Mouse (Mus musculus) cerebellum, adult 9-11 months (tissue): ENCODE measurements around the gene Tpte.
A peak's percentile ranks its signal among the peaks of the same experiment; 100 is the strongest.

Source experiments
- DNase-seq: peaks from one replicate; pipeline ENCODE4 v3.0.0; 2022

Gene Tpte

GRCm38 (mm10) chr8:22380934-22381333 is 97.7 kb downstream of the Tpte start:
- DNase-seq: no peak

- no peak for DNase-seq
Measured at GRCm38 (mm10) chr8:22382824-22383595, 99.8 kb downstream of the Tpte start.

- no peak for DNase-seq
Measured at GRCm38 (mm10) chr8:22385158-22385557, 101.9 kb downstream of the Tpte start.

- no peak for DNase-seq
Measured at GRCm38 (mm10) chr8:22389874-22390273, 106.6 kb downstream of the Tpte start.

GRCm38 (mm10) chr8:22390766-22391463 is 107.7 kb downstream of the Tpte start:
- DNase-seq: no peak

GRCm38 (mm10) chr8:22394471-22394870 is 111.2 kb downstream of the Tpte start:
- DNase-seq: peak; percentile 15

- DNase-seq: peak; percentile 61
Measured at GRCm38 (mm10) chr8:22395256-22395655, 112.0 kb downstream of the Tpte start.

- DNase-seq: no peak
Measured at GRCm38 (mm10) chr8:22397811-22398141, 114.5 kb downstream of the Tpte start.

- DNase-seq: peak; percentile 90
Measured at GRCm38 (mm10) chr8:22398142-22398951, 115.1 kb downstream of the Tpte start, which contains the start of gene Slc25a15. Slc25a15 (minus strand) TSS chr8:22398597.

GRCm38 (mm10) chr8:22399285-22399880 is 116.1 kb downstream of the Tpte start:
- peak; percentile 41 for DNase-seq

- DNase-seq: no peak
Measured at GRCm38 (mm10) chr8:22400593-22400992, 117.4 kb downstream of the Tpte start.

GRCm38 (mm10) chr8:22403235-22403634 is 120.0 kb downstream of the Tpte start:
- DNase-seq: no peak

GRCm38 (mm10) chr8:22405733-22406132 is 122.5 kb downstream of the Tpte start:
- DNase-seq: no peak

- no peak for DNase-seq
Measured at GRCm38 (mm10) chr8:22410688-22411281, 127.5 kb downstream of the Tpte start.

GRCm38 (mm10) chr8:22411282-22411702 is 128.1 kb downstream of the Tpte start, which contains the start of gene Mrps31:
Mrps31 (plus strand) TSS chr8:22411361.
- DNase-seq: peak; percentile 86

- DNase-seq: no peak
Measured at GRCm38 (mm10) chr8:22411971-22412370, 128.7 kb downstream of the Tpte start.
